Mouse (Mus musculus): Measurements from ENCODE around the gene Olfr1082. TPM values are rescaled to one million over a fixed set of nuclear protein-coding genes. Genes with fewer than 3 reads are reported as not detected.
"Not testable (repeated sequence)": the region's sequence is repeated elsewhere in the genome, so short reads cannot be mapped to it uniquely, and the experiment has no call there.

Olfr1082 gene
- polyA plus RNA-seq (2016; fragmentation: Nextera tagmentation; extraction: Ambion mirVana) = not detected in 2 replicates

GRCm38 (mm10) chr2:86598866-86599265 lies at the start of gene Olfr1082:
Gene Olfr1082 (minus strand): TSS chr2:86598966.
- H3K4me2 ChIP-seq (replicated peaks); H3K9ac ChIP-seq; H3K4me3 ChIP-seq; H3K27me3 ChIP-seq; H3K36me3 ChIP-seq; H3K4me1 ChIP-seq; H3K27ac ChIP-seq; H3K9me3 ChIP-seq; ATAC-seq (ENCODE audit: insufficient number of reproducible peaks, insufficient read depth, low FRiP score, low TSS enrichment): not testable (repeated sequence)
- WGBS = 76% methylated on average over 1 of the region's 1 CpGs

GRCm38 (mm10) chr2:86639625-86640024 lies 40.9 kb upstream of the Olfr1082 start, which contains the start of gene Olfr1084:
Gene Olfr1084 (minus strand): TSS chr2:86639725.
- 81% methylated on average over 1 of the region's 1 CpGs for WGBS
- not testable (repeated sequence) for ATAC-seq (ENCODE audit: insufficient number of reproducible peaks, insufficient read depth, low FRiP score, low TSS enrichment); H3K36me3 ChIP-seq; H3K27ac ChIP-seq; H3K27me3 ChIP-seq; H3K9me3 ChIP-seq; H3K4me1 ChIP-seq; H3K4me3 ChIP-seq; H3K4me2 ChIP-seq (replicated peaks); H3K9ac ChIP-seq

GRCm38 (mm10) chr2:86558135-86558534 lies 40.6 kb downstream of the Olfr1082 start, which contains the start of gene Olfr1080:
Gene Olfr1080 (minus strand): TSS chr2:86558235.
- H3K4me3 ChIP-seq; H3K9ac ChIP-seq; H3K4me2 ChIP-seq (replicated peaks); H3K9me3 ChIP-seq; ATAC-seq (ENCODE audit: insufficient number of reproducible peaks, insufficient read depth, low FRiP score, low TSS enrichment); H3K27ac ChIP-seq; H3K27me3 ChIP-seq; H3K4me1 ChIP-seq; H3K36me3 ChIP-seq: not testable (repeated sequence)

Other genes starting within 250 kb of the Olfr1082 start
- gene Olfr1055, start 248.7 kb downstream of the Olfr1082 start, polyA plus RNA-seq (2016; fragmentation: Nextera tagmentation; extraction: Ambion mirVana) = not detected in 2 replicates
- gene Olfr1056, start 236.5 kb downstream of the Olfr1082 start, polyA plus RNA-seq (2016; fragmentation: Nextera tagmentation; extraction: Ambion mirVana) = not detected in 2 replicates
- gene Olfr1057, start 220.6 kb downstream of the Olfr1082 start, polyA plus RNA-seq (2016; fragmentation: Nextera tagmentation; extraction: Ambion mirVana) = not detected in 2 replicates
- gene Olfr1058, start 210.4 kb downstream of the Olfr1082 start, polyA plus RNA-seq (2016; fragmentation: Nextera tagmentation; extraction: Ambion mirVana) = not detected in 2 replicates
- gene Olfr1061, start 184.9 kb downstream of the Olfr1082 start, polyA plus RNA-seq (2016; fragmentation: Nextera tagmentation; extraction: Ambion mirVana) = not detected in 2 replicates
- not detected in 2 replicates for gene Olfr1062, start 172.2 kb downstream of the Olfr1082 start, polyA plus RNA-seq (2016; fragmentation: Nextera tagmentation; extraction: Ambion mirVana)
- not detected in 2 replicates for gene Olfr1065, start 148.4 kb downstream of the Olfr1082 start, polyA plus RNA-seq (2016; fragmentation: Nextera tagmentation; extraction: Ambion mirVana)
- gene Olfr1066, start 142.7 kb downstream of the Olfr1082 start, polyA plus RNA-seq (2016; fragmentation: Nextera tagmentation; extraction: Ambion mirVana) = not detected in 2 replicates
- not detected in 2 replicates for gene Olfr228, start 111.6 kb downstream of the Olfr1082 start, polyA plus RNA-seq (2016; fragmentation: Nextera tagmentation; extraction: Ambion mirVana)
- not detected in 2 replicates for gene Olfr1076, start 90.5 kb downstream of the Olfr1082 start, polyA plus RNA-seq (2016; fragmentation: Nextera tagmentation; extraction: Ambion mirVana)
- gene Olfr1079, start 56.5 kb downstream of the Olfr1082 start, polyA plus RNA-seq (2016; fragmentation: Nextera tagmentation; extraction: Ambion mirVana) = not detected in 2 replicates
- not detected in 2 replicates for gene Olfr1080, start 40.7 kb downstream of the Olfr1082 start, polyA plus RNA-seq (2016; fragmentation: Nextera tagmentation; extraction: Ambion mirVana)
- not detected in 2 replicates for gene Olfr1084, start 40.8 kb upstream of the Olfr1082 start, polyA plus RNA-seq (2016; fragmentation: Nextera tagmentation; extraction: Ambion mirVana)
- gene Olfr1085, start 63.1 kb upstream of the Olfr1082 start, polyA plus RNA-seq (2016; fragmentation: Nextera tagmentation; extraction: Ambion mirVana) = not detected in 2 replicates
- gene Olfr1086, start 81.1 kb upstream of the Olfr1082 start, polyA plus RNA-seq (2016; fragmentation: Nextera tagmentation; extraction: Ambion mirVana) = not detected in 2 replicates
- gene Olfr1087, start 99.4 kb upstream of the Olfr1082 start, polyA plus RNA-seq (2016; fragmentation: Nextera tagmentation; extraction: Ambion mirVana) = not detected in 2 replicates
- gene Olfr1089, start 134.7 kb upstream of the Olfr1082 start, polyA plus RNA-seq (2016; fragmentation: Nextera tagmentation; extraction: Ambion mirVana) = not detected in 2 replicates
- not detected in 2 replicates for gene Olfr1090, start 160.0 kb upstream of the Olfr1082 start, polyA plus RNA-seq (2016; fragmentation: Nextera tagmentation; extraction: Ambion mirVana)
- not detected in 2 replicates for gene Olfr1093, start 183.5 kb upstream of the Olfr1082 start, polyA plus RNA-seq (2016; fragmentation: Nextera tagmentation; extraction: Ambion mirVana)
- gene Olfr141, start 211.1 kb upstream of the Olfr1082 start, polyA plus RNA-seq (2016; fragmentation: Nextera tagmentation; extraction: Ambion mirVana) = not detected in 2 replicates
- gene Olfr1094, start 225.7 kb upstream of the Olfr1082 start, polyA plus RNA-seq (2016; fragmentation: Nextera tagmentation; extraction: Ambion mirVana) = not detected in 2 replicates